Mouse (Mus musculus): ENCODE data around the gene Syngr1.
"Not testable (repeated sequence)": the region's sequence is repeated elsewhere in the genome, so short reads cannot be mapped to it uniquely, and the experiment has no call there.

The Syngr1 gene

GRCm38 (mm10) chr15:80119076-80119475 is 27.9 kb downstream of the Syngr1 start:
- DNase-seq = no peak

GRCm38 (mm10) chr15:80121721-80122325 is 30.7 kb downstream of the Syngr1 start:
- no peak for DNase-seq

GRCm38 (mm10) chr15:80122431-80122830 is 31.3 kb downstream of the Syngr1 start:
- DNase-seq = not testable (repeated sequence)

DNA sequence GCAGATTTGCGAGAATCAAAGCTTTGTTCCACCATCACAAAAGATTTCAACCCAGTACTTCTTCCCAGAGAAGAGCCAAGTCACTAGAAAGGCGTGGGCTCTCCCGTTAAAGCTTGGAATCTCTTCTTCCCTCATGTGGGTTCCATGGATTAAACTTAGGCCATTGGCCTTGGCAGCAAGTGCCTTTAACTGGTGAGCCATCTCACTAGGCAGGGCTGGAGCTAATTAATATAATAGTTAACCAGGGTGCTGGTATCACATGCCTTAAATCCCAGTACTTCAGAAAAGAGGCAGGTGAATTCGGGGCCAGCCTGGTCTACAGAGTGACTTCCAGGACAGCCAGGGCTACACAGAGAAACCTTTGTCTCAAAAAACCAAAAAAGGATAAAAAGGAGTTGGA is 33.5 kb downstream of the Syngr1 start:
- no peak for DNase-seq

GRCm38 (mm10) chr15:80127191-80127590 is 36.1 kb downstream of the Syngr1 start:
- peak; percentile 12 for DNase-seq

- DNase-seq = no peak
Measured at GRCm38 (mm10) chr15:80129982-80130381, 38.8 kb downstream of the Syngr1 start.

- no peak for DNase-seq
Measured at GRCm38 (mm10) chr15:80130689-80131088, 39.6 kb downstream of the Syngr1 start.

- DNase-seq = no peak
Measured at GRCm38 (mm10) chr15:80131421-80131820, 40.3 kb downstream of the Syngr1 start.

DNA sequence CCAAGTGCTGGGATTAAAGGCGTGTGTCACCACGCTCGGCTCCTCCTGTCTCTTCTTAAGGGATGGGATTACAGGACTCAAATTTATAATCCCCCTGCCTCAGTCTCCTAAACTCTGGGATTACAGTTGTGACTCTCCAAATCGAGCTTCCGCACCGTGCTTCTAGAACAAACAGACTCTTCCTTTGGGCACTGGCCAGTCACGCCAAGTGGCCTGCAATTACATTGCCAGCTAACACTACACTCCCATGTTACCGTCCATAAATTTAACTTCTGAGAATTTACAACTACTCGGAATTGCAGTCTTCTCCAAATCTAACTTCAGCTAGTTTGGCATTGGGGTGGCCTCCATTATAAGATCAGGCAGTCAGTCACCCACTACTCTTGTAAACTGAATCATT is 41.3 kb downstream of the Syngr1 start:
- no peak for DNase-seq

GRCm38 (mm10) chr15:80132993-80133586 is 42.0 kb downstream of the Syngr1 start, which contains the start of gene Tab1:
Gene Tab1, plus strand, starts transcription at chr15:80133127.
- peak; percentile 97 for DNase-seq

GRCm38 (mm10) chr15:80133682-80134449 is 42.7 kb downstream of the Syngr1 start:
- DNase-seq = peak; percentile 54

DNA sequence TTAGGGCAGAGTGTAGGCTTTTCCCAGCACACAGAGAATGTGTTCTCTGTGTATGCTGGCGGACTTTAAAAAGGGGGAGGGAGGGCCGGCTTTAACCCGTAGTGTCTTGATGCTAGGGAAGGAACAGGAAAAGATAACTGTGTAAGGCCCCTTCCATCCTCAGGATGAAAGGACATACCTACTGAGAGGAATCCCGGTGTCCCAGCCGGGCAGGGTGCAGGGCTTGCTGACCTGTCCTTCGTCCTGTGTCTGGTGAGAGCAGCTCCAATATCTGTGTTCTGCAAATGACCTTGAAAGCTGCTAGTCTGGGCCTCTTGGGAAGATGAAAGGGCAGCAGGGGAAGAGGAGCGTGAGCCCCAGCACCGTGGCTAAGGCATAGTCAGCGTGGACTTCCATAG is 43.3 kb downstream of the Syngr1 start:
- no peak for DNase-seq

- no peak for DNase-seq
Measured at GRCm38 (mm10) chr15:80135499-80135898, 44.4 kb downstream of the Syngr1 start.

GRCm38 (mm10) chr15:80136645-80137044 is 45.5 kb downstream of the Syngr1 start:
- no peak for DNase-seq

GRCm38 (mm10) chr15:80137945-80138791 is 47.0 kb downstream of the Syngr1 start:
- DNase-seq = no peak

- DNase-seq = no peak
Measured at GRCm38 (mm10) chr15:80140302-80140701, 49.2 kb downstream of the Syngr1 start.

DNA sequence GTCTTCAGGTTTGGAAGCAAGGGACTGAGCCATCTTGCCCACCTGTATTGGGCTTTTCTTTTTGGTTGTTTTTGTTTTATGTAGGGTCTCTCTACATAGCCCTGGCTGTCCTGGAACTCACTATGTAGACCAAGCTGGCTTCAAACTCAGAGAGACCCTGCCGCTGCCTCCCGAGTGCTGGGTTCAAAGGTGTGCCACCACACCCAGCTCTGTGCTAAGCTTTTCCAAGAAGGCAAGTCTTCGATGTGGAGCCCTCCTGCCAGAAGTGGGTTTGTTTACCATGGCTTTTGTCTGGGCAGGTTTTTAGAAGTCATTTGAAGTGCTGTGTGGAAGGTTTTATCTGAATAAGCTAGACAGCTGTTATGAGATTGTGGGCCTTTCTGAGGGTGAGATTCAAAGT is 49.7 kb downstream of the Syngr1 start:
- no peak for DNase-seq

DNA sequence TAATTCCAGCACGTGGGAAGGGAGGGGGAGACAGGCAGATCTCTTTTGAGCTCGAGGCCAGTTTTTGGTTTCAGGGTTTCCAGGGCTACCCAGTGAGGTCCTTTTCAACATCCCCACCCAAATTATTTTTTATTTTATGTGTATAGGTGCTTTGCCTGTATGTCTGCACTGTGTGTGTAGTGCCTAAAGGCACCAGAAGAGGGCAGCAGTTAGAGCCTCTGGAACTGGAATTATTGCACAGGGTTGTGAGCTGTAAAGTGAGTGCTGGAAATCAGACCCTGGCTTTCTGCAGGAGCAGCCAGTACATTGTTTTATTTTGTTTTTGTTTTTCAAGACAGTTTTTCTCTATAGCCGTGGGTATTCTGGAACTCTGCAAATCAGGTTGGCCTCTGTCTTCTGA is 51.0 kb downstream of the Syngr1 start:
- no peak for DNase-seq

GRCm38 (mm10) chr15:80143760-80144159 is 52.6 kb downstream of the Syngr1 start:
- no peak for DNase-seq

GRCm38 (mm10) chr15:80145397-80145796 is 54.3 kb downstream of the Syngr1 start:
- no peak for DNase-seq

DNA sequence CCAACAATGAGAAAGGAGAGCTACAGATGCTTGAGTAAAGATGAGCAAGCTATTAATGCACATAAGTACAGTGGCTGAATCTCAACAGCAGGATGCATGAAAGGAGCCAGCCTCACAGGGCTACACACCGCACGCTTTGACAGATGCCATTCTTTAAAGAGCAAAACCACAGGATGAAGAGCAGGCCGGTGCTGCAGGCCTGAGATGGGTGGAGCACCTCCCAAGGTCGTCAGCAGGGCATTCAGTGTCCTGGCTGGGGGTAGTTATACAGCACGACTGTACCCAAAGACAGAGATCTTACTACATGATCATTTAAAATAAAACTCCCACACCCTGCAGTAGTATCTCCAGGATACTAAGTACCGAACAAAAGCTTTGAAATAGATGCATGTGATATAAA is 55.0 kb downstream of the Syngr1 start:
- no peak for DNase-seq

DNA sequence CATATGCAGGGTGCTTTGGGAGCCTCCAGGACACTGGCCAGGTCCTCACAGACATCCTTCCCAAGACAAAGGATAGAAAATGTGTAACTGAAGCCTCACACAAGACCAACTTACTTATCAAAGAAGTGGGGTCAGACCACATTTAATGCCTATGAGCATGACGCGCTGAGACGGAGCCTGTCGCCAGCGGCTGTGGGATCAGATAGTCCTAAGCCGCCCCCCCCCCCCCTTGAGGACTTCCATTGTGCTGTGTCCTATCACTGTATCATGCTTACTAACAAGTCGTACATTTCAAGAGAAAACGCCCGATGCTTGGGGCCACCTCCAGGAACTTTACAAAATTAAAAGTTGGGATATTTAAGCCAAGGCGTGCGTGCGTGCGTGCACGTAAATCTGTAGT is 56.0 kb downstream of the Syngr1 start:
- no peak for DNase-seq

- no peak for DNase-seq
Measured at GRCm38 (mm10) chr15:80147511-80147910, 56.4 kb downstream of the Syngr1 start.
